Mouse (Mus musculus) cerebellum, postnatal 4 days (tissue): Measurements from ENCODE around the gene Zcwpw1.
"Not testable (repeated sequence)": the region's sequence is repeated elsewhere in the genome, so short reads cannot be mapped to it uniquely, and the experiment has no call there.

ENCODE experiments used
- DNase-seq, 2 experiments: peaks; one replicate each; pipeline ENCODE4 v3.0.0; 2022; ENCODE audit warnings: low spot score in 2 of 2, mixed read lengths in 1 of 2

The Zcwpw1 gene

GRCm38 (mm10) chr5:137835966-137836520 lies 48.4 kb downstream of the Zcwpw1 start, which contains the start of gene Pilra:
Pilra (minus strand) TSS chr5:137836281.
- DNase-seq, result not testable (repeated sequence)

DNA sequence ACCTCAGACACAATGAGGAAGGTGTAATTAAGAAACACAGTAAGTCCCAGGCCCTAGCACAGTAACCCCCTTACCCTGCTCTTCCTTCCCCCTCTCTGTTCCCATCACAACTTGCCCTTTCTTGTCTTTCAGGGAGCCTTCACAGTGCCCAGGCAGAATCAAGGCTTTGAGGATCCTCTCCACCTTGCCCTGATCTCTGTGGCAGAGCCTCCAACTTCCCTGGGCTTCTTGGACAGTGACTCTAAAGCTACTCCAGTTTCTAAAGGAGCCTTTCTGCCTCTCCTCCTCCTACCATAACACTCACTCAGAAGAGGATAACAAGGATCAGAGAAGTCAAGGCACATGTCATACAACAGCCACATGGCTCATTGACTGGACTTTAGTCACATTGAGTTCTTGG lies 49.0 kb downstream of the Zcwpw1 start:
- no peak for DNase-seq

DNA sequence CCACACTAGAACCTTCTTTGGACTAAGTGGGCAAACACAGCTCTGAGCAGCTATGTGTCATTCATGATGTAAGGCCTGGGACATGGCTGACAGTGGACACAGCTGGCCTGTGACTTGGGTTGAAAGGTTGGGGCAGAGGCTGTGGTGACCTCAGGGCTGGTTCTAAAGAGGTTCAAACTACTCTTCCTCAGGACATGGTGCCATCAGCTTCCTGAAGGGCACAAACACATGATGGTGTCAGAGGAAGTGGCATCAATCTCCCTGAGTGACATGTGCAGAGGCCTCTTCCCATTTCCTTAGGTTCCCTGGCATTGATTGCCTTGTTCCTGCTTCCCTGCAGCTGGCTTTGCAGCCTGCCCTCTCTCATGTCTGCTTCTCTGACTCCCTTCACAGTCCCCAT lies 49.5 kb downstream of the Zcwpw1 start:
- not testable (repeated sequence) for DNase-seq

- DNase-seq, result not testable (repeated sequence)
Observed at GRCm38 (mm10) chr5:137850313-137850712, 62.7 kb downstream of the Zcwpw1 start.

DNA sequence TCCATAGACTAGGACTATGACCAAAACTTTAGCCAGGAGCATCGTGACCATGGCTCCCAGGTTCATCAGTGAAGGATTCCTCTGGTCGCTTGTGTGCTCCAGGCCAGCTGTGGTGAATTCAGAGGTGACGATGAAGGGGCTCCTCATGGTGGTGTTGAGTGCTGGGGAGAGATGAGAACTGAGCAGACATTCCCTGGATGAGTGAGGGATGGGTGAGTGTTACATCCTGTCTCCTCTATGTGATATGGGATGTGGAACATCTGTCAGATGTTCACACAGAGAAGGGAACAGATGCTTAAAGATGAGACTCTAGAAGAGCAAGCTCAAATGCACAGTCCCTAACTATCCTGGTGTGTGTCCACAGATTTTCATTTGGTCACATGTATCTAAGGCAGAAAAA lies 67.3 kb downstream of the Zcwpw1 start:
- not testable (repeated sequence) for DNase-seq

DNA sequence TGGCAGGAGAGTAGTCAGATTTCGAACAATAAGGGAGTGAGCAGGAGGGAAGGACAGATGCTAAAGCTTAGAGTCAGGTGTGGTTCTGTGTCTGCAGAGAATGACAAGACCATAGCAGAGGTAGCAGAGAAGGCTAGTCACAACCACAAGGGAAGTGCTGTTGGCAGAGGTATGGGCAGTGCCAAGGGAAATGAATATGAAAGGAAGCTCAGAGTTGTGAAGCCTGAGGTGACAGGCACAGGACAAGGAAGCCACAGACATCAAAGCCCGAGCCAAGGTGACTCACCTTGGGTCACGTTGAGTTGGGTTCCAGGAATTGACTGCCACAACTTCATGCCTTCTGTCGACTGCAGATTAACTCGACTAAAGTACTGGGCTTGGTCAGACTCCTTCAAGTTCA lies 69.3 kb downstream of the Zcwpw1 start:
- DNase-seq, result not testable (repeated sequence)

GRCm38 (mm10) chr5:137857960-137858710 lies 70.5 kb downstream of the Zcwpw1 start, which contains the start of gene Pilrb1:
Pilrb1 (minus strand) TSS chr5:137858106.
- not testable (repeated sequence) for DNase-seq

- DNase-seq, result not testable (repeated sequence)
Observed at GRCm38 (mm10) chr5:137864008-137864407, 76.4 kb downstream of the Zcwpw1 start.

DNA sequence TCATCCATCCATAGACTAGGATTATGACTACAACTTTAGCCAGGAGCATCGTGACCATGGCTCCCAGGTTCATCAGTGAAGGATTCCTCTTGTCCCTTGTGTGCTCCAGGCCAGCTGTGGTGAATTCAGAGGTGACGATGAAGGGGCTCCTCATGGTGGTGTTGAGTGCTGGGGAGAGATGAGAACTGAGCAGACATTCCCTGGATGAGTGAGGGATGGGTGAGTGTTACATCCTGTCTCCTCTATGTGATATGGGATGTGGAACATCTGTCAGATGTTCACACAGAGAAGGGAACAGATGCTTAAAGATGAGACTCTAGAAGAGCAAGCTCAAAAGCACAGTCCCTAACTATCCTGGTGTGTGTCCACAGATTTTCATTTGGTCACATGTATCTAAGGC lies 81.0 kb downstream of the Zcwpw1 start:
- not testable (repeated sequence) for DNase-seq

- DNase-seq, result not testable (repeated sequence)
Observed at GRCm38 (mm10) chr5:137871644-137872380, 84.2 kb downstream of the Zcwpw1 start, which contains the start of gene Pilrb2. Pilrb2 (minus strand) TSS chr5:137871815.
